Mouse (Mus musculus) kidney, embryonic 16.5 days (tissue): ENCODE measurements at regions not wholly inside any gene's neighbourhood (a gene's known extent, or its start where the extent isn't known, plus 50 kb on each side); places are given as distances from the start of the nearest gene placed in this dataset.

ENCODE experiments used
- ATAC-seq: fragments of 200-750 bp; cut with Nextera tagmentation; 2 replicates; pipeline ENCODE4 v1.8.0; 2017; ENCODE audit warnings: moderate TSS enrichment; ENCODE audit not compliant: low FRiP score, low TSS enrichment
- H3K27ac ChIP-seq: fragments of 300-500 bp; sonication (generic); 2 replicates; pipeline ENCODE4 v1.5.1; 2014; ENCODE audit warnings: low read length
- H3K27me3 ChIP-seq: fragments of 300-500 bp; sonication (generic); 2 replicates; pipeline ENCODE4 v1.6.1; 2014; ENCODE audit warnings: low read length, control low read depth, mixed read lengths; ENCODE audit not compliant: insufficient read depth
- H3K36me3 ChIP-seq: fragments of 300-500 bp; sonication (generic); 2 replicates; pipeline ENCODE4 v1.6.1; 2014; ENCODE audit warnings: low read length, control low read depth, mixed read lengths; ENCODE audit not compliant: insufficient read depth
- H3K4me1 ChIP-seq: fragments of 300-500 bp; sonication (generic); 2 replicates; pipeline ENCODE4 v1.6.1; 2014; ENCODE audit warnings: low read length, control low read depth, mixed read lengths; ENCODE audit not compliant: insufficient read depth
- H3K4me2 ChIP-seq: fragments of 300-500 bp; sonication (generic); replicated peaks from 2 replicates; pipeline ENCODE4 v1.6.1; 2014; ENCODE audit warnings: low read depth, low read length
- H3K4me3 ChIP-seq: fragments of 300-500 bp; sonication (generic); 2 replicates; pipeline ENCODE4 v1.5.1; 2014; ENCODE audit warnings: mild to moderate bottlenecking, low read length
- H3K9ac ChIP-seq: fragments of 300-500 bp; sonication (generic); replicated peaks from 2 replicates; pipeline ENCODE4 v1.6.1; 2014; ENCODE audit warnings: low read length
- H3K9me3 ChIP-seq: fragments of 300-500 bp; sonication (generic); 2 replicates; pipeline ENCODE4 v1.6.1; 2016; ENCODE audit warnings: low read length, control low read depth
- WGBS: fragments of 180-500 bp; shearing (Covaris S2); extraction: QIAGEN DNeasy Blood & Tissue Kit; methylation state at CpG from one replicate; pipeline ENCODE4 v1.1.7; 2014; 5-methylcytosine and 5-hydroxymethylcytosine counted together

GRCm38 (mm10) chr16:87044773-87045561 is 309.0 kb upstream of the N6amt1 start:
- H3K27me3 ChIP-seq = no peaks in the 10 kb centered on the region
- no peaks in the 10 kb centered on the region for H3K9me3 ChIP-seq
- no peaks in the 10 kb centered on the region for H3K4me1 ChIP-seq
- ATAC-seq = no peak
- no peak overlapping the region for H3K4me2 ChIP-seq
- no peak overlapping the region for H3K27ac ChIP-seq
- no peak overlapping the region for H3K9ac ChIP-seq
- H3K36me3 ChIP-seq = no peaks in the 10 kb centered on the region
- H3K4me3 ChIP-seq = no peak overlapping the region
- 86% methylated on average over 5 of the region's 5 CpGs for WGBS

DNA sequence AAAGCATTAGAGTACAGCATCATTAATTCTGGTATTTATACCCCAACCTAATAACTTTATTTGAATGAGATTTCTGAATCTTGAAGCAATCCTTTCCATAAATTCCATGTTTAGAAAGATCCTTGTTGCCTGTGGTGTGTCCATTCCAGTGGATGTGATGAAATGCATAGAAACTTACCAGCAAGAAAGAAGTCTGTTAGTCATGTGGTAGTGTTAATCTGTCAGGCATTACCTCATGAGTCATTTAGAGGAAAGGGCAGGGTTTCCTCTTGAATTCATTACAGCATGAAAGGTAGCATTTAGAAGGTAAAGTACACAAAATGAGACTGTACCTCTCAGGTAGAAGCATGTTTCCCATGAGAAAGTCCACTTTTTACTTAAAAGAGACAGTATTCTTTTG is 310.3 kb upstream of the N6amt1 start:
- H3K4me3 ChIP-seq = no peak overlapping the region
- no peak overlapping the region for H3K9ac ChIP-seq
- H3K4me1 ChIP-seq = no peaks in the 10 kb centered on the region
- H3K27ac ChIP-seq = no peak overlapping the region
- H3K36me3 ChIP-seq = no peaks in the 10 kb centered on the region
- H3K9me3 ChIP-seq = no peaks in the 10 kb centered on the region
- no peaks in the 10 kb centered on the region for H3K27me3 ChIP-seq
- H3K4me2 ChIP-seq = no peak overlapping the region
- ATAC-seq = no peak; the same call in 1 of the 2 replicates

GRCm38 (mm10) chr16:87040366-87040765 is 313.6 kb upstream of the N6amt1 start:
- no peaks in the 10 kb centered on the region for H3K4me1 ChIP-seq

GRCm38 (mm10) chr16:87039861-87040260 is 314.1 kb upstream of the N6amt1 start:
- Histone ChIP-seq H3K4me3 (no peak overlapping the region), H3K27me3 (no peaks in the 10 kb centered on the region), H3K9me3 (no peaks in the 10 kb centered on the region), H3K36me3 (no peaks in the 10 kb centered on the region), H3K4me1 (no peaks in the 10 kb centered on the region), H3K27ac (no peak overlapping the region), H3K9ac (no peak overlapping the region), H3K4me2 (no peak overlapping the region)
- WGBS = 81% methylated on average over 1 of the region's 1 CpGs
- ATAC-seq = no peak; the same call in 1 of the 2 replicates

More at GRCm38 (mm10) chr16:87040366-87040765, 313.6 kb upstream of the N6amt1 start:
- ATAC-seq = no peak
- H3K4me2 ChIP-seq = no peak overlapping the region
- no peaks in the 10 kb centered on the region for H3K36me3 ChIP-seq
- no peaks in the 10 kb centered on the region for H3K9me3 ChIP-seq
- no peaks in the 10 kb centered on the region for H3K27me3 ChIP-seq
- H3K27ac ChIP-seq = no peak overlapping the region
- 79% methylated on average over 4 of the region's 4 CpGs for WGBS
- H3K9ac ChIP-seq = no peak overlapping the region
- H3K4me3 ChIP-seq = no peak overlapping the region

- H3K4me2 ChIP-seq = no peak overlapping the region
- ATAC-seq = peak; percentile 77
- H3K9ac ChIP-seq = no peak overlapping the region
- H3K4me1 ChIP-seq = no peaks in the 10 kb centered on the region
- WGBS = 53% methylated on average over 6 of the region's 6 CpGs
- H3K27ac ChIP-seq = no peak overlapping the region
- H3K27me3 ChIP-seq = no peaks in the 10 kb centered on the region
- H3K36me3 ChIP-seq = no peaks in the 10 kb centered on the region
- H3K4me3 ChIP-seq = no peak overlapping the region
- no peaks in the 10 kb centered on the region for H3K9me3 ChIP-seq
Observed at GRCm38 (mm10) chr16:87037061-87037460, 316.9 kb upstream of the N6amt1 start.

DNA sequence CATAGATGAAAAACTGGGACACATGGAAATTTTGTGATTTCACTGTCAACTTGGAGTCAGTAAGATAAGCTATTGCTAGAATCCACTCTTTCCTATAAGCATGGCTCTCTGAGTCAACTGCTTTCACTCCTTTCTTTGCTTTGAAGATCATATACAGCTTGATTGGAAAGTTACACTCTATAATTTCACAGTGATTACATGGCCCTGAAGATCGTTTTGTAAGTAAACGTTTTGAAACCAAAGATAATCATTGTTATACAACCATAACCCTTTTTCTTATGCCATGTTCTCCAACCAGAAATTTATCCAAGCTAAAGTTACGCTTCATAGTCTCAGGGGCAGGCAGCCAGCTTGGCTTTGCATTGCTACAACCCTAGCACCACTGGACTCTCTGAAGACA is 322.1 kb upstream of the N6amt1 start:
- no peak overlapping the region for H3K27ac ChIP-seq
- no peaks in the 10 kb centered on the region for H3K27me3 ChIP-seq
- no peak for ATAC-seq
- H3K9me3 ChIP-seq = no peaks in the 10 kb centered on the region
- H3K9ac ChIP-seq = no peak overlapping the region
- no peak overlapping the region for H3K4me3 ChIP-seq
- no peak overlapping the region for H3K4me2 ChIP-seq
- no peaks in the 10 kb centered on the region for H3K36me3 ChIP-seq
- no peaks in the 10 kb centered on the region for H3K4me1 ChIP-seq
- 62% methylated on average over 3 of the region's 3 CpGs for WGBS

- H3K36me3 ChIP-seq = no peaks in the 10 kb centered on the region
- H3K27me3 ChIP-seq = no peaks in the 10 kb centered on the region
- no peaks in the 10 kb centered on the region for H3K9me3 ChIP-seq
- no peak overlapping the region for H3K9ac ChIP-seq
- H3K4me2 ChIP-seq = no peak overlapping the region
- no peak overlapping the region for H3K4me3 ChIP-seq
- ATAC-seq = no peak
- whole genome bisulfite sequencing = 76% methylated on average over 5 of the region's 5 CpGs
- H3K4me1 ChIP-seq = no peaks in the 10 kb centered on the region
- H3K27ac ChIP-seq = no peak overlapping the region
Observed at GRCm38 (mm10) chr16:87028516-87029145, 325.4 kb upstream of the N6amt1 start.

DNA sequence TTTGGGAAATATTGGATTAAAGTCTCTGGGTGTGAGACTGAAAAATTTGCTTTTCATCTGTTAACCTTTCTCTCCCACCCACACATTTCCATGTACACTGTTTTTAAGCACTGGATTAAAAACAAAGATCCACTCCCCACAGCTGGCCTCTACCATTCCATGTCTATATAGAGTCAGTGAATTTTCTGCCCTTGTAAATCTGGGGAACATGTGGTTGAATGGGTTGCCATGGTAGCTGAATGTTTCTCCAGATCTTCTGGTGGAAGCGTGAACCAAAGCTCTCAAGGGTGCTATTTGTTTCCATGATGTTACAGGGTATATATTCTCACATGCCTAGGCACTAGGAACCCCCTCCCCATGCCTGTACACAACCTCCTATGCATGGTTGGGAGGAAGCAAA is 326.4 kb upstream of the N6amt1 start:
- no peak for ATAC-seq
- WGBS = 64% methylated on average over 1 of the region's 1 CpGs
- Histone ChIP-seq H3K9ac (no peak overlapping the region), H3K27ac (no peak overlapping the region), H3K4me3 (no peak overlapping the region), H3K4me1 (no peaks in the 10 kb centered on the region), H3K36me3 (no peaks in the 10 kb centered on the region), H3K4me2 (no peak overlapping the region), H3K27me3 (no peaks in the 10 kb centered on the region), H3K9me3 (no peaks in the 10 kb centered on the region)

- no peaks in the 10 kb centered on the region for H3K27me3 ChIP-seq
- H3K4me2 ChIP-seq = no peak overlapping the region
- H3K4me3 ChIP-seq = no peak overlapping the region
- H3K36me3 ChIP-seq = no peaks in the 10 kb centered on the region
- H3K9ac ChIP-seq = no peak overlapping the region
- H3K9me3 ChIP-seq = no peaks in the 10 kb centered on the region
- 91% methylated on average over 4 of the region's 4 CpGs for WGBS
- no peak overlapping the region for H3K27ac ChIP-seq
- no peak for ATAC-seq
- H3K4me1 ChIP-seq = no peaks in the 10 kb centered on the region
Observed at GRCm38 (mm10) chr16:87022041-87022440, 331.9 kb upstream of the N6amt1 start.

DNA sequence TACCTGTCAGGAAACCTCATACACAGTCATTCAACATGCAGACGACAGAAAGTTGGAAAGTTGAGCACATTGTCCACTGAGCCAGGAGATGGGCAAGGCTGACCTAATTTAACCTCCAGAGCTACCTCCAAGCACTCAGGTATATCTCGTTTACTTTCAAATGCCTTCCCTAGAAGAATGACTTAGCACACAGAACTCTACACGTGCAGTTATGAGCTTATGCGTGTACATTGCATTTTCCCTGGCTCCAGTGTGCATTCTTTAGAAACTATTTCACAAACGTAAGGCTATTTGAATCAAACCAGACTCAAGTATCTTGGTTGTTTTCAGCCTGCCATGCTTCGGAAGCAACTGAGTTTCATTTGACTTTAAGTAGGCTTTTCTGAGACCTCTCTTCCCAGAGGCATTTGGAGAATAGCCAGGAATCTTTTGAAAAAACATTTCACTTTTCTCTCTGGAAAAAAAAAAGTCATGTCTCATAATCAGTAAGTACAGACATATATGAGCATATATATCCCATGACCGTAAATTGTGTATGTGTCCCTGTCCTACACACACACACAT is 336.8 kb upstream of the N6amt1 start:
- no peaks in the 10 kb centered on the region for H3K9me3 ChIP-seq
- H3K36me3 ChIP-seq = no peaks in the 10 kb centered on the region
- WGBS = 74% methylated on average over 7 of the region's 7 CpGs
- no peak overlapping the region for H3K4me2 ChIP-seq
- H3K9ac ChIP-seq = no peak overlapping the region
- ATAC-seq = no peak
- no peak overlapping the region for H3K4me3 ChIP-seq
- no peak overlapping the region for H3K27ac ChIP-seq
- H3K4me1 ChIP-seq = no peaks in the 10 kb centered on the region
- H3K27me3 ChIP-seq = no peaks in the 10 kb centered on the region
